Mouse (Mus musculus): ENCODE results near the gene Chpf2. TPM values are rescaled to one million over a fixed set of nuclear protein-coding genes. Genes with fewer than 3 reads are reported as not detected.

Chpf2 gene
- 28.3 and 31.8 TPM in 2 replicates for polyA plus RNA-seq (2012; rRNA removed)

GRCm38 (mm10) chr5:24586547-24587199 is at the start of gene Chpf2:
Gene Chpf2, plus strand, starts transcription at chr5:24586741.

DNA sequence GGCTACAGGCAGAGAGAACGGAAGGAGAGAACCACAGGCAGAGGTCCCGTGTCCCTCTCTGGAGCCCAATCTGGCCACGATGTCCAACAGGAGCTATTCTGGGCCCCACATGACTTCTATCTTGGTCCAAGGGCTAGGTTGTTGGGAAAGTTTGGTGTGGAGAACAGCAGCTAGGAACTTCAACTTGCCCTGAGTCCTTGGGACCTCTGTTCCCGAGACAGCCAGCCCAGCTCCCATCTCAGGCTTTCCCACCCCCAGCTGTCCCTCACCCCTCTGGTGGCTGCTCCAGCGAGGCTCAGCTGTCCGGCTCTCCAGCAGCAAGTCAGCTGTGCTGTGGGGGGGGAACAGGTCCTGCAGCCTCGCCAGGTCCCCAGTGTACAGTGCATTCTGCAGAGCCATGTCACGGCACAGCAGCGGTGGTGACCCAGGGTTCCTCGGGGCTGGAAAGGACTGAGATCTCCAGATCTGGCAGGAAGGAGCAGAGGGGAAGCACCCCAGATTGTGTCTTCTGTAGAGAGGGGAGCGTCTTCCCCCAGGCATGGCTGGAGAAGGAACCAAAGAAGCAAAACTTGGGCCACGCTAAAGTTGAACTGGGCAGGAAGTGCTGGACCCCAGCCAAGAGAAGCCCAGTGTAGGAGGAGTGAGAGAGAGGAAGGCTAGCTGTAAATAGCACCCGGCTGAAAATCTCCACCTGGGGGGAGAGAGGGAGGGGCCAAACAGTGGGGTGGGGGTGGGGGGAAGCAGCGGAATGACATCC is 46.0 kb upstream of the Chpf2 start, which contains the start of gene Asb10:
TSS of gene Asb10 (minus strand) at position 592 of the 757 bp plus-strand sequence.

GRCm38 (mm10) chr5:24556709-24557108 is 29.8 kb upstream of the Chpf2 start, which contains the start of gene 4931409K22Rik:
Gene 4931409K22Rik, minus strand, starts transcription at chr5:24556809.

DNA sequence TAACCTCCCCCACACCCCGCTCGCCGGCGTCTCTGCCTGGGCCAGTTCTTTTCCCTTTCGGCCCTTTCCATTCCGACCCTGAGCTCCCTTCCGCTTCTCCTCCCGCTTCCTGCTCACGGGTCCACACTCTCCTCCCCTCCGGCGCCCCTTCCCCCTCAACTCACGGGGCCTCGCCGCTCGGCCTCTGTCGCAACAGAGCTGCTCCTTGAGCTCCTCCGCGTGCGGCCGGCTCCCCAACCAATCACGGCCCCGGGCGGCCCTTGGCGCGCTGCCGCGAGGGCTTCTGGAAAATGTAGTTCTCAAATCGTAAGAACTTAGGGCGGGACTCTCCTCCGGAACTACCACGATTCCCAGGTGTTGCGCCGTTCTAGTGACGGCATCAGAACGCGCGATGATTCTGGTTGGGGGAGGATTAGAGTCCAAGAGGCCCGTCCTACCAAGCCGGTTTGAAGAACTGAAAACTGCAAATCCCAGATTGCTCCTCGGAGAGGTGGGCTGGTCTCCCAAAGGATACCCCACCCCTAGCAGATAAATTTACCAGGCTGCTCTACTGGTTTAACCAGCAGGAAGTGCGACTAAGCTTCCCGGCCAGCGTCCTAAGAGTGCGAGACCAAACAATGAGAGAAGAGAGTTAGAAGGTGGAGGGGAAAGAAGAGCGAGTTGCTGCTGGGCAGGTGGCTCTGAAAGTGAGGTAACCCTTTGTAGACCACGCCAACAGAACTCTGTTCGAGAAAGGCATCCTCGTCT is 9.2 kb upstream of the Chpf2 start, which contains the start of gene Abcf2:
TSS of gene Abcf2 (minus strand) at position 285 of the 747 bp plus-strand sequence.

GRCm38 (mm10) chr5:24623986-24624821 is 37.7 kb downstream of the Chpf2 start, which contains the start of gene Smarcd3:
Gene Smarcd3, minus strand, starts transcription at chr5:24624411.

Other genes with a start within 250 kb of the Chpf2 start
- gene Kcnh2, start 235.1 kb upstream of the Chpf2 start, polyA plus RNA-seq (2012; rRNA removed), result 33.9 and 40.9 TPM in 2 replicates
- 9.0 and 9.2 TPM in 2 replicates for gene Nos3, start 221.9 kb upstream of the Chpf2 start, polyA plus RNA-seq (2012; rRNA removed)
- 1.1 and 1.3 TPM in 2 replicates for gene Atg9b, start 194.6 kb upstream of the Chpf2 start, polyA plus RNA-seq (2012; rRNA removed)
- 49.0 and 50.9 TPM in 2 replicates for gene Abcb8, start 193.1 kb upstream of the Chpf2 start, polyA plus RNA-seq (2012; rRNA removed)
- gene Asic3, start 173.3 kb upstream of the Chpf2 start, polyA plus RNA-seq (2012; rRNA removed), result 1.4 and 5.2 TPM in 2 replicates
- gene Cdk5, start 163.2 kb upstream of the Chpf2 start, polyA plus RNA-seq (2012; rRNA removed), result 177 and 195 TPM in 2 replicates
- 42.4 and 45.9 TPM in 2 replicates for gene Slc4a2, start 162.9 kb upstream of the Chpf2 start, polyA plus RNA-seq (2012; rRNA removed)
- 193 and 194 TPM in 2 replicates for gene Fastk, start 141.5 kb upstream of the Chpf2 start, polyA plus RNA-seq (2012; rRNA removed)
- 50.2 and 50.7 TPM in 2 replicates for gene Tmub1, start 138.9 kb upstream of the Chpf2 start, polyA plus RNA-seq (2012; rRNA removed)
- 195 and 199 TPM in 2 replicates for gene Agap3, start 134.6 kb upstream of the Chpf2 start, polyA plus RNA-seq (2012; rRNA removed)
- gene Gbx1, start 59.5 kb upstream of the Chpf2 start, polyA plus RNA-seq (2012; rRNA removed), result 3.5 and 4.0 TPM in 2 replicates
- 0.22 and 0.46 TPM in 2 replicates for gene Asb10, start 45.8 kb upstream of the Chpf2 start, polyA plus RNA-seq (2012; rRNA removed)
- 0.43 and 0.49 TPM in 2 replicates for gene 4931409K22Rik, start 29.9 kb upstream of the Chpf2 start, polyA plus RNA-seq (2012; rRNA removed)
- 70.8 and 79.3 TPM in 2 replicates for gene Abcf2, start 9.3 kb upstream of the Chpf2 start, polyA plus RNA-seq (2012; rRNA removed)
- gene Smarcd3, start 37.7 kb downstream of the Chpf2 start, polyA plus RNA-seq (2012; rRNA removed), result 146 and 174 TPM in 2 replicates
- gene Nub1, start 98.8 kb downstream of the Chpf2 start, polyA plus RNA-seq (2012; rRNA removed), result 55.1 and 60.7 TPM in 2 replicates
- 9.3 and 16.3 TPM in 2 replicates for gene Wdr86, start 144.0 kb downstream of the Chpf2 start, polyA plus RNA-seq (2012; rRNA removed)
- gene Crygn, start 171.3 kb downstream of the Chpf2 start, polyA plus RNA-seq (2012; rRNA removed), result not detected in 2 replicates